Mouse (Mus musculus) stomach, postnatal 0 days (tissue): ENCODE data around the gene Nxpe3.

Experiments
- CTCF ChIP-seq: IDR thresholded peaks from 2 replicates; pipeline ENCODE4 v1.5.1; 2016; ENCODE audit warnings: antibody characterized with exemption, low read depth, mild to moderate bottlenecking, moderate library complexity
- EP300 ChIP-seq: optimal IDR thresholded peaks from 2 replicates; pipeline ENCODE3; 2016; ENCODE audit warnings: antibody characterized with exemption

DNA sequence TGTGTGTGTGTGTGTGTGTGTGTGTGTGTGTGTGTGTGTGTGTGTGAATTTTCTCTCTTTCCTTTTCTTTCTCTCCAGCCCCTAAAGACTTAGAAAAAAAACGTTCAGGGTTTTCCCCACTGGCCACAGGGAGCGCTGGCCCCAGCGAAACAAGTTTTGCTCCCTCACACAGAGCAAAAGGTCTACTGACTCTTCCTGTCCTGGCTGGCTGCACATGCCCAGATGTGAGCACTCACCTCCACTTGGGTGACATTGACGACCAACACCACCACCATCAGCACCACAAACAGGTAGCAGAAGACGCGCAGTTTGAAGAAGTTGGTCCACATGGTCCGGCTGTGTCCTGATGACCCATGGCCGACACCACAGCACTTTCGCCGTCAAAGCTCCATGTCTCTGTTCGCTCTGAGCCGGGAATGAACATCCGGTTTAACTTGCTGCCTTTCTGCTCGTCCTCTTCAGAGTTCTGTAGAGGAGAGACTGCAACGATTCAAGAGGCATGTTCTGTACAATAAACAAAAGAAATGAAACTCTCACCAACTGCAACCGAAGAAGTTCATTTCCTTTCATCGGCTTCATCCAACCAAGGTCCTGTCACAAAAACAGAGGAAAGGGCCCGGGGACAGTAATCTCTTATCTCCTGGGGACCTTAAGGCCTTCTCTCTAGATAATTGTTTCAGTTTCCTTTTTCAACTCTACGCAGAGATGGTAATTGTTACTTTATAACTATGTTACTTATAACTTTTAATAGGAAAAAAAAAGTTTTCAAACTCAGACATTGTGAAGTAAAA is 4.5 kb downstream of the Nxpe3 start:
- no peak for TF ChIP-seq EP300
- no peak for TF ChIP-seq CTCF
